Mouse (Mus musculus): ENCODE measurements around the gene 1700034J05Rik.

DNA sequence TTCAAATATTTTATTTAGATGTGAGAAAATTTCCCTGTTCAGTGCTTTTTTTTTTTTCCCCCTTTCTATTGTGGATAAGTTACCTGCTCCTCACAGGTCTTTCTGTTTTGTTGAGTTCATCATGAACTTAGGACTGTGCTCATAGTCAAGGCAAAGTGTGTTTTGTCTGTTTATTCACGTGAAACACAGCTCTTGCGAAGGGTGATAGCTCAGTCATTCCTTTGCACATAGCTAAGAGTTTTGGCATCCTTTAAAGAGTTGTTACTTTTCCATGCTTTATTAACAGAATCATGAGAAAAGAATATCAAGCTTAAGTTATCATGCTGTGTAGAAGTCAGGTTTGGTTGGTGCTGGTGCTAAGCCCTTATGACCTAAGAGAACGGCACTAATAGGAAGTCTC, 49.5 kb downstream of the 1700034J05Rik start:
- no peak for TF ChIP-seq POLR2A (IDR thresholded peaks at IDR 0.05; ENCODE audit: control insufficient read depth, extremely low read depth, insufficient read depth, low read length, poor library complexity)
- TF ChIP-seq CTCF (IDR thresholded peaks at IDR 0.05; ENCODE audit: borderline replicate concordance, control insufficient read depth, extremely low read depth, insufficient read depth, low read length, poor library complexity) = no peak

Measured in thymus, adult 2 months (tissue).